Mouse (Mus musculus) CD4-positive, CD25-positive, alpha-beta regulatory T cell, adult 2 months (primary cell): ENCODE measurements around the gene Dcaf11.

Experiments
- DNase-seq: peaks from one replicate; pipeline ENCODE4 v3.0.0-alpha.2; 2012; ENCODE audit warnings: low read depth, low spot score

The Dcaf11 gene

DNA sequence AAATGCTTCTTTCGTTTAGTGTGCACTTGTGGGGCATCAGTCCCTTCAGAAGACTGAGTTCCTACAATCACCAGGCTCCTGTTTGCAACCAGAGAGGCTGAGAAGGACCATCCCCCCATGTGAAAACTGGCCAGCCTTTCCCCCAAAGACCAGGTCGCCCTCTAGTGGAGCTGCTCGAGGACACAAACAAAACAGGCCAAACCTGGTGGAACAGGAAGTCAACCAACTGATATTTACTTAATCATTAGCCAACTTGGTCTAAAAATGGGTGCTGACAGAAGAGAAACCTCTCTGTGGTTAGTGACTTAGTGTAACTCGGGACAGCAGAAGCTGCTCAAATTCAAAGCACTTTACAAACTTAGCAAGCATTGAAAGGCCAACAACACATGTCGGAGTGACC lies 2.8 kb upstream of the Dcaf11 start:
- DNase-seq, result peak; percentile 88

DNA sequence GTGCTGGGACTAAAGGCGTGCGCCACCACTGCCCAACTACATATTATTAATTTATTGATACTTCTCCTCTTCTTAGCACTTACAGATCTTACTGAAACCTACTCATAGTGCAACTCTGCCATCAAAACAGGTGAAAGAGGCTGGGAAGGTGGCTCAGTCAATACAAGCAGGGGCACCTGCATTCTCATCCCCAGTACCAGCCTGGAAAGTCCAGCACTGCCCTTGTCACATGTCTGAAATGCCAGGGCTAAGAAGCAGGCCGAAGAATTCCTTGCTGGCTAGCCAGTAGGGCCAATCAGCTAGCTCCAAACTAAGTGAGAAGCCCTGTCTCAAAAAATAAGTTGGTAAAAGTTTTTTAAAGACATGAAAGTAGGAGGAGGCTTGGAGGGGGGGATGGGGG lies 2.2 kb upstream of the Dcaf11 start:
- no peak for DNase-seq

DNA sequence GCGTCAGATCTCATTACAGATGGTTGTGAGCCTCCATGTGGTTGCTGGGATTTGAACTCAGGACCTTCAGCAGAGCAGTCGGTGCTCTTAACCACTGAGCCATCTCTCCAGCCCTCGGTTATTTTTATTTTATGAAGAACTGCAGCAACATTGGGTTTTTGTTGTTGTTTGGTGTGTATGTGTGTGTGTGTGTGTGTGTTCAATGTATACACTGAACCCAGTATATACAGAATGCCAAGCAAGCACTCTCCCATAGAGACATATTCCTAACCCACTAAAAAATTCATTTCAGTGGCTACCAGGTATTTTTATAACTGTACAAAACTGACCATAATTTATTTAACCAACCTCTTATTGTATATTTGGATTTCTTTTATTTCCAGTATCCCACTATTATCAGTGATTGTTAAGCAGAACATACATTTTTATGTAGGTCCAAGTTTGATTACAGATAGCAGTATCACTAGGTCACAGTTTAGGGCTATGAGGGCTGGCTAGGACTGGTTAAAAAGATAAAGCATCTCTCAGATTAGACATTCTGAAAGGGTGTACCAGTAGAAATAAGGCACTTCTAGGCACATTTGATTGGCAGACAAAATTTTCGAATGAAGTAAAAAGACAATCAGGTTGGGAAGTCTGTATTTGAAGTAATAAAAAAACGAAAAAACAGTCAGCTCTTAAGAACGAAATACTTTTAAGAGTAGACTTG lies 912 bp upstream of the Dcaf11 start:
- DNase-seq, result no peak

DNA sequence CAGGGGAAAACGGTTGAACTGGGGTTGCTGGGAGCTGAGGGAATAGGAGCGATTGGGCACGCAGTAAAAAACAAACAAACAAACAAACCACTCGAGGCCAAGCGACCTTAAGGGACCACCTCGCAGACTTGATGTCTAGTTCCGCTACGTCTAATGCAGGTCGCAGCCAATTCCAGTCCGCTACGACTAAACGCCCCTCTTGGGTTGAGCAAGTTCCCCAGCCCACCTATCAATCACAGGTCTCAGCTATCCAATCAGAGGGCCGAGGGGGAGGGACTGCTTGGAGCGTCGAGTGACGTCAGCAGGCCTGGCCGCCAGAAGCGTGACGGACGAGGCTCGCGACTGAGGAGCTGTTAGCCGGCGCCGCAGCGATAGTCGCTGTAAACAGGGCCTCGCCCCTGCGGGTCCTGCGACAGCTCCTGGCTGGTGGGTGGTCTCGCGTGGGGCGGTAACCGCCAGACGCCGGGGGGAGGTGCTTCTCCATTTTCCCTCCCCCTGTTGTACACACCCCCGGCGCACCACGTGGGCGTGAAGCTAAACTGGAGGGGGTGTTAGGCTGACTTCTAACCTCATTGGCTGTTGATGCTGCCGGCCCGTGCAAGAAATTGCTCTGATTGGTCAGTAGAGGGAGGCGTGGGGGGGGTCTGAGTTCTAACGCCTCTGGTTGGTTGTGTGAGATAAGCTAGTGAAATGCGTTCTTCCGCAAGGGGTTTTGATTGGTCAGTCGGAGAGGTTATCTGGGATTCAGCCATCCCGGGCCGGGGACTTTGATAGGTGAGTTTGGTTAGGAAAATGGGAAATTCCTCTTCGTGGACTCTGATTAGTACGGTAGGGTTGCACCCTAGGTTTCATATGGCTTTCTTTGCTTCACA lies 632 bp downstream of the Dcaf11 start, which contains the start of gene A730061H03Rik:
Gene A730061H03Rik, minus strand, starts transcription at position 205 of the 872 bp plus-strand sequence.
- DNase-seq, result peak; percentile 98

- no peak for DNase-seq
Observed at GRCm38 (mm10) chr14:55561860-55562259, 2.1 kb downstream of the Dcaf11 start.

GRCm38 (mm10) chr14:55563249-55563648 lies 3.4 kb downstream of the Dcaf11 start:
- DNase-seq, result no peak

GRCm38 (mm10) chr14:55565748-55566147 lies 5.9 kb downstream of the Dcaf11 start:
- no peak for DNase-seq

DNA sequence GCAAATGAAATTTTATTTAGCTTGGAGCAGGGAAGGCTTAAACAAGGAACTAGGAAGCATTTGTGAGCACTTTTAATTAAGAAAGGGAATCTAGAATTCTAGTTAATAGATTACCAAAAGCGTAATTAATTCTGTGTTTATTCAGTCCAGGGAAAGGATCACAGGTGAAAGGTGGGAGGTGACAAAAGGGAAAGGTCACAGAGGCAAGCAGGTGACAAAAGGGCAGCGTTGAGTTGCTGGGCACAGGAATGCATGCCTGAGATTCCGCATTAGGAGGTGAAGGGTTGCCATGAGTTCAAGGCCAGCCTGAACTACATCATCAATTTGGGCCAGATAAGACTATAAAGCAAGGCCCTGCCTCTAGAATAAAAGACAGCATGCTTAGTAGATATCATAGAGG lies 7.7 kb downstream of the Dcaf11 start:
- no peak for DNase-seq

DNA sequence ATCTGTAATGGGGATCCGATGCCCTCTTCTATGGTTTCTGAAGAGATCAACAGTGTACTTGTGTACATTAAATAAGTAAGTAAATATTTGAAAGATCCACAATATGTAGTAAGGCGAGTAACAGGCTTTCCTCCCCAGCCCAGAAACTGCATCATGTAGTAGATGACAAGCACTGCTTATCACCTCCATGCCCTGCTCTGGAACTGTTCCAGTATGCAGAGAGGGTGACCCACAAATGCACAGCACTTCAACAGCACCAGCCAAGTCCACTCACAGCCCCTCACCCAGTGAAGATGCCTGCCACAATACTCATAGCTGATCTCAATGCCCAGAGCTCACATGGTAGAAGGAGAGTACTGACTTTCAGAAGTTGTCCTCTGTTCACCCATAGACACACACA lies 10.8 kb downstream of the Dcaf11 start:
- DNase-seq, result no peak

- no peak for DNase-seq
Observed at GRCm38 (mm10) chr14:55571760-55572159, 12.0 kb downstream of the Dcaf11 start.

- no peak for DNase-seq
Observed at GRCm38 (mm10) chr14:55575302-55575701, 15.5 kb downstream of the Dcaf11 start, which contains the start of gene Fitm1. Gene Fitm1, plus strand, starts transcription at chr14:55575617.

GRCm38 (mm10) chr14:55575711-55576110 lies 15.9 kb downstream of the Dcaf11 start:
- no peak for DNase-seq

DNA sequence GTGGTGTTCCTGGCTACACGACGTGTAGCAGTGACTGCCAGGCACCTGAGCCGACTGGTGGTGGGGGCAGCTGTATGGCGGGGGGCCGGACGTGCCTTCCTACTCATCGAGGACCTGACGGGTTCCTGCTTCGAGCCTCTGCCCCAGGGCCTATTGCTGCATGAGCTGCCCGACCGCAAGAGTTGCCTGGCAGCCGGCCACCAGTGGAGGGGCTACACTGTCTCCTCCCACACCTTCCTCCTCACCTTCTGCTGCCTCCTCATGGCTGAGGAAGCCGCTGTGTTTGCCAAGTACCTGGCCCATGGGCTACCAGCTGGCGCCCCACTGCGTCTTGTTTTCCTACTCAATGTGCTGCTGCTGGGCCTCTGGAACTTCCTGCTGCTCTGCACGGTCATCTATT lies 16.6 kb downstream of the Dcaf11 start:
- no peak for DNase-seq

DNA sequence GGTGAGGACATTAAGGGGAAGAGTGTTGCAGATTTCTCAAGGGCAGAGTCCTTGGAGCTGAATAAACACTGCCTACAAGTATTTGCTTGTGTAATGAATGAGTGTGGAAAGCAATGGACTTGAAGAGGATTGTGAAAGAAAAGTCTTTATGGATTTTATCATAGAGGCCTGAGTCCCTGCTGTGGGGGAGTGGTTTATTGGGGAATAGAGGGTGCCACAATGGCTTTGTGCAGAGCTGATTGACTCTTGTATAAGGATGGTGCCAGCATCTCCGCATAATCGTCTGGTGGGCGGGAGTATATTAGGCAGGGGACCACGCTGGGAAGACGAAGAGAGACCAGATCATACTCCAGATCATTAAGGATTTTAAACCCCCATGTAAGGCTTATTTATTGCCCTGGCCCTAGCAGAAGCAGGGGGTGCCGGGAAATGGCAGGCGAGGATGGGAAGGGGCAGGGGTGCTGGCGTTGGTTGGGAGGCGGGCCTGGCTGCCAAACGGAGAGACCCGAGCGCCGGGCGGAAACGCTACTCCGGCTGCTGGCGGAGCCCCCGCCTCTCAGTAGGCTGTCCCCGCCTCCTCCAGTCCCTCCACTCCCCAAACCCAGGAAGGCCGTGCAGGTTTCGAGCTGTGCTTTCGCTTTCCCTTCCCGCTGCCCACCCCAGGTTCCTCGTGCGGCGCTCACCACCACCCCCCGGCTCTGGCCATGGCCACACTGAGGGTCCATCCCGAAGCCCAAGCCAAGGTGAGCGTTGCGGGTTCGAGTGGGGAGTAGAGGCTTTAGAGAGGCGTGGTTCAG lies 18.3 kb downstream of the Dcaf11 start, which contains the start of gene Psme1:
Gene Psme1, plus strand, starts transcription at position 253 of the 797 bp plus-strand sequence.
- DNase-seq, result peak; percentile 90

DNA sequence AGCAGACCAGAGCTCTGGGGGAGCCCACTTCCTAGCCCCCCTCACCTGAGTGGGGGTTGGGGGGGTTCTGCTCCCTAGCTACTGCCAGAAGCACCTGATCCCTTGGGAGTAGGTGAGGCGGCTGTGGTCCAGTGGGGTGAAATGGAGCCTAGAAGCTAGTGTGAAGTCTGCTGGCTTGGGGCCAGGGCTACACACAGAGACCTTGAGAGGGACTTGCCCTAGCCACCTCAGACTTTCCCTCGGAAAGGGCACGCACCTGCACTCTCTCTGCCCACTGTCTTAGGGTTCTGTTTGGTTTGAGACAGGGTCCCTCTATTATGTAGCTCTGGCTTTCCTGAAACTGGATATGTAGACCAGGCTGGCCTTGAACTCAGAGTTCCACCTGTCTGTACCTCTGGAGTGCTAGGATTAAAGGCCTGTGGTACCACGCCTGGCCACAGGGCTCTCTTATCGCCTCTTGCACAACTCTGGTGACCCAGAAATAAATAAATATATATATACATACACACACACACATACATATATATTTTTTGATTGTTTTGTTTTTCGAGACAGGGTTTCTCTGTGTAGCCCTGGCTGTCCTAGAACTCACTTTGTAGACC lies 19.0 kb downstream of the Dcaf11 start:
- DNase-seq, result peak; percentile 72

- DNase-seq, result no peak
Observed at GRCm38 (mm10) chr14:55579511-55580496, 20.0 kb downstream of the Dcaf11 start.

DNA sequence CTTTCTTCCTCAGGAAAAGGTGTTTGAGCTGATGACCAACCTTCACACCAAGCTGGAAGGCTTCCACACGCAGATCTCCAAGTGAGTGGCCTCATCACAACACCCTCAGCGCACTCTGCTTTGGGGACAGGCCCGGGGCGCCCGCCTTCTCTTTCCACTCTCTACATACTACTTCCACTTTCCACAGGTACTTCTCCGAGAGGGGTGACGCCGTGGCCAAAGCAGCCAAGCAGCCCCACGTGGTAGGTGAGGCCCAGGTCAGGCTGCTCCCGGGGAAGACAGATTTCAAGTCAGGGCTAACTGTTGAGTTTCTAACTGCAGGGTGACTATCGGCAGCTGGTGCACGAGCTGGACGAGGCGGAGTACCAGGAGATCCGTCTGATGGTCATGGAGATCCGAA lies 20.9 kb downstream of the Dcaf11 start:
- no peak for DNase-seq

DNA sequence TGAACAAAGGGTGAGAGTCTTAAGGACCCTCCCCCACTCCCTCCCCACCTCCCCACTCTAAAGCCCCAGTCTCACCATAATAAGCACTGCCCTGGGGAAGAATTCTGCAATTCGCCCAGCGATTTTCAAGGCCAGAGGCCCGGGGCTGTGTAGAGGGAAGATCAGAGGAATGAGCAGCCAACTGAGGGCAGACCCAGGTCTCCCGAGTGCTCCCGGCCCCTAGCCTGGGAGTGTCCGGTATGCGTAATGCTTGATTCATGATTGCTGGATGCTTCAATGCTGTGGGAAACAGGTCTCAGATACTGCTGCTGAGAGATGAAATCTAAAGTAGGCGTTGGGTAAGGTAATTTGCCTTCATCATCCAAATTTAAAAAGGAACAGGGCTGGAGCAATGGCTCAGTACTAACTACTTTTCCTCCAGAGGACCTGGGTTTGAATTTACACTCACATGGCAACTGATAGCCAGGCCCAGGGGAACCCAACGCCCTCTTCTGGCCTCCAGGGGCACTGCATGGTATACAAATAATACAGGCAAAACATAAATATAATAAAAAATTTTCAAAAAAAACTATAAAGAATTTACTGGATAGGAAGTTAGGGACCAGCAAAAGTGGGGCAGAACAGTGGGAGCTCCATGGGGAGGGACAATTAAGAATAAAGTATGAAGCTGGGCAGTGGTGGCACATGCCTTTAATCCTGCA lies 22.3 kb downstream of the Dcaf11 start:
- peak; percentile 58 for DNase-seq

DNA sequence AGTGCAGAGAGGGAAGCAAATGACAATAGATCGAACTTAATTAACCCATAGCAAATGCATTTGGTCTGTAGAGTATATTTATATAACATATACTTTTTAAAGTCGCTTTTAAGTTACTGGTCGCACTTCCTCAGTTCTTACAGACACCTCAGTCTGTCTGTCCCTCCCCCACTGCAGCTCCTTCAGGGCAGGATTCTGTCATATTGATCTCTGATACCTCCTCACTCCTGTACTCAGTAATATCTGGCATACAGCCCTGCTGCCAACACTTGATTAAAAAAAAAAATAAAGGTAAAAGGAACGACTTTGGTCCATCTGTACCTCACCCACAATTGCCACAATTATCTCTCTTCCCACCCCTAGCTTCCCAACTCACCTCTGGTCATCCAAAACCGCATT lies 24.5 kb downstream of the Dcaf11 start:
- no peak for DNase-seq
